Mouse (Mus musculus): Measurements from ENCODE around the gene Rab5c. TPM values are rescaled to one million over a fixed set of nuclear protein-coding genes. Genes with fewer than 3 reads are reported as not detected.

Rab5c gene
- total and polyA plus RNA-seq, 3 experiments = 249 to 263 TPM; not detected in 1

DNA sequence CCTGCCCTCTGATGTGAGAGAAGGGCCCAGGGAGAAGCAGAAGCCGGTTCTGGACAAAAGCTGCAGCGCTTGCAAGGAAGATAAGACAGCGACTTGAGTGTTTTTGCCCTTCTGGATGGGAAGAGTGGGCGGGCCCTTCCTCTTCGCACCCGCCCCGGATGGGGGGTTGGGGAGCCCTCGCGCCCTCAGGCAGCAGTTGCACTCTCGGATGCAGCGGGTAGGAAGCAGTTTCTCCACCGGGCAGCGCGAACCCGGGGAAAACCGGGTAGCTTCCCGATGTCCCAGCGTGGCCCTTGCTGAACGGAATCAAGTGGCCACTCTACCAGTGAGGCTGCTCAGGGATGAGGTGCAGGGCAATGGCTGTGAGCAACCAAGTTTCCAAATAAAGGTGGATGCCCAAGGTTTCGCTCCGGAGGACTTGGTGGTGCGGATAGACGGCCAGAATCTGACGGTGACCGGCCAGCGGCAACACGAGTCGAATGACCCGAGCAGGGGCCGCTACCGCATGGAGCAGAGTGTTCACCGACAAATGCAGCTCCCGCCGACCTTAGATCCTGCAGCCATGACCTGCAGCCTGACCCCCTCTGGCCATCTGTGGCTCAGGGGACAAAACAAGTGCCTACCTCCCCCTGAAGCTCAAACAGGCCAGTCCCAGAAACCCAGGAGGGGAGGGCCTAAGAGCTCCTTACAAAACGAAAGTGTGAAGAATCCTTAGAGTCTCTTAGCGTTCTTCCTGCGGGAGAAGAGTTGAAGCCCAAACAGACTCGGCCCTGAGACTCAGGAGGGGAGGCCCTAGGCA, 24.1 kb downstream of the Rab5c start, which contains the start of gene Hspb9:
Gene Hspb9 (plus strand): TSS at position 116 of the 799 bp plus-strand sequence.
- Histone ChIP-seq H3K4me1 (ENCODE audit: control insufficient read depth in 1 of 2, insufficient read depth in 2 of 2, low read length in 2 of 2) (peaks cover 5 to 27% of the 10 kb centered on the region in 2 experiments; a peak in 3 of 4 replicates), H3K27ac (ENCODE audit: control insufficient read depth, low read depth, low read length) (peak within 1 kb of the TSS; percentile 79), H3K4me3 (ENCODE audit: control insufficient read depth in 1 of 2, insufficient read depth in 1 of 2, low read depth in 2 of 2, low read length in 2 of 2) (peak within 1 kb of the TSS; percentile 32 to 39), H3K27me3 (ENCODE audit: control insufficient read depth in 1 of 2, insufficient read depth in 2 of 2, low read length in 2 of 2) (no peaks in the 10 kb centered on the region), H3K36me3 (ENCODE audit: control insufficient read depth in 1 of 2, insufficient read depth in 2 of 2, low read length in 2 of 2) (peaks cover 4 to 28% of the 10 kb centered on the region in 2 experiments), H3K79me2 (ENCODE audit: control insufficient read depth, insufficient read depth, low read length, poor library complexity) (peaks cover 13% of the 10 kb centered on the region), H3K9ac (ENCODE audit: control insufficient read depth, low read depth, low read length, poor library complexity, severe bottlenecking) (peak within 1 kb of the TSS; percentile 64), H3K9me3 (replicated peaks; ENCODE audit: insufficient read depth, low read length) (no peaks in the 10 kb centered on the region)
- TF ChIP-seq MYC (IDR thresholded peaks at IDR 0.05; ENCODE audit: low read depth, low read length) (0 out of 2 replicates have a peak, but pooled peaks have one; percentile 33), MAFK (IDR thresholded peaks at IDR 0.05; ENCODE audit: borderline replicate concordance, low read depth, low read length) (no peak), MYB (IDR thresholded peaks at IDR 0.05; ENCODE audit: low read depth, low read length) (peak; percentile 14; the same call in 1 of the 2 replicates), ETS1 (IDR thresholded peaks at IDR 0.05; ENCODE audit: low read depth, low read length) (peak; percentile 45), POLR2AphosphoS5 (IDR thresholded peaks at IDR 0.05; ENCODE audit: borderline replicate concordance, low read depth, low read length) (no peak), MXI1 (IDR thresholded peaks at IDR 0.05; ENCODE audit: low read depth, low read length) (peak; percentile 33; the same call in 1 of the 2 replicates), EP300 (IDR thresholded peaks at IDR 0.05; ENCODE audit: low read depth in 1 of 2, low read length in 2 of 2) (peak; percentile 41 to 75), MAX (IDR thresholded peaks at IDR 0.05; ENCODE audit: low read length) (peak; percentile 56), HCFC1 (IDR thresholded peaks at IDR 0.05; ENCODE audit: low read depth, low read length) (peak; percentile 74), GATA1 (IDR thresholded peaks at IDR 0.05; ENCODE audit: low read depth, low read length) (peak; percentile 78), NRF1 (IDR thresholded peaks at IDR 0.05; ENCODE audit: insufficient read depth, low read depth, low read length, poor library complexity, severe bottlenecking) (peak; percentile 9; the same call in 1 of the 2 replicates), SIN3A (IDR thresholded peaks at IDR 0.05; ENCODE audit: low read length) (peak; percentile 89), MAZ (IDR thresholded peaks at IDR 0.05; ENCODE audit: low read depth, low read length) (peak; percentile 85; the same call in 1 of the 2 replicates), TAL1 (IDR thresholded peaks at IDR 0.05; ENCODE audit: low read length) (peak; percentile 70), BHLHE40 (IDR thresholded peaks at IDR 0.05; ENCODE audit: borderline replicate concordance, low read depth, low read length) (no peak), JUND (IDR thresholded peaks at IDR 0.05; ENCODE audit: low read depth, low read length) (no peak), ZC3H11A (IDR thresholded peaks at IDR 0.05; ENCODE audit: low read depth, low read length) (no peak), E2F4 (IDR thresholded peaks at IDR 0.05; ENCODE audit: borderline replicate concordance, low read depth, low read length) (no peak), TCF12 (IDR thresholded peaks at IDR 0.05; ENCODE audit: low read depth, low read length) (peak; percentile 56; the same call in 1 of the 2 replicates), USF2 (IDR thresholded peaks at IDR 0.05; ENCODE audit: borderline replicate concordance in 1 of 2, insufficient read depth in 1 of 2, low read depth in 1 of 2, low read length in 2 of 2) (no peak), TBP (IDR thresholded peaks at IDR 0.05; ENCODE audit: low read depth, low read length) (peak; percentile 77), RCOR1 (IDR thresholded peaks at IDR 0.05; ENCODE audit: low read depth, low read length) (peak; percentile 20; the same call in 1 of the 2 replicates), POLR2AphosphoS2 (IDR thresholded peaks at IDR 0.05; ENCODE audit: low read length) (peak; percentile 74; the same call in 1 of the 2 replicates), POLR2A (IDR thresholded peaks at IDR 0.05; ENCODE audit: control insufficient read depth in 1 of 2, insufficient read depth in 1 of 2, low read depth in 1 of 2, low read length in 2 of 2, poor library complexity in 1 of 2) (peak; percentile 31 to 63; a peak in 2 of 4 replicates), CHD2 (IDR thresholded peaks at IDR 0.05; ENCODE audit: low read length) (peak; percentile 54), KAT2A (conservative IDR thresholded peaks at IDR 0.05; ENCODE audit: low read depth, low read length) (no peak), ZKSCAN1 (IDR thresholded peaks at IDR 0.05; ENCODE audit: low read depth, low read length) (0 out of 2 replicates have a peak, but pooled peaks have one; percentile 10), ELF1 (IDR thresholded peaks at IDR 0.05; ENCODE audit: low read depth, low read length) (peak; percentile 66), GABPA (IDR thresholded peaks at IDR 0.05; ENCODE audit: low read depth, low read length) (no peak), CTCF (IDR thresholded peaks at IDR 0.05 in 2 of 3, conservative IDR thresholded peaks at IDR 0.05 in 1 of 3; ENCODE audit: control insufficient read depth in 1 of 3, insufficient read depth in 1 of 3, low read depth in 2 of 3, low read length in 3 of 3, poor library complexity in 1 of 3, severe bottlenecking in 1 of 3) (no peak; a peak in 1 of 6 replicates), ZMIZ1 (IDR thresholded peaks at IDR 0.05; ENCODE audit: low read depth, low read length) (peak; percentile 57; the same call in 1 of the 2 replicates), NELFE (IDR thresholded peaks at IDR 0.05; ENCODE audit: low read depth, low read length) (peak; percentile 68), CHD1 (IDR thresholded peaks at IDR 0.05; ENCODE audit: low read depth, low read length) (no peak)
- peak; percentile 96 for DNase-seq (ENCODE audit: low read depth, low spot score)
